ENCODE assay signal across 8 mouse cellular contexts in the genomic region with DNA sequence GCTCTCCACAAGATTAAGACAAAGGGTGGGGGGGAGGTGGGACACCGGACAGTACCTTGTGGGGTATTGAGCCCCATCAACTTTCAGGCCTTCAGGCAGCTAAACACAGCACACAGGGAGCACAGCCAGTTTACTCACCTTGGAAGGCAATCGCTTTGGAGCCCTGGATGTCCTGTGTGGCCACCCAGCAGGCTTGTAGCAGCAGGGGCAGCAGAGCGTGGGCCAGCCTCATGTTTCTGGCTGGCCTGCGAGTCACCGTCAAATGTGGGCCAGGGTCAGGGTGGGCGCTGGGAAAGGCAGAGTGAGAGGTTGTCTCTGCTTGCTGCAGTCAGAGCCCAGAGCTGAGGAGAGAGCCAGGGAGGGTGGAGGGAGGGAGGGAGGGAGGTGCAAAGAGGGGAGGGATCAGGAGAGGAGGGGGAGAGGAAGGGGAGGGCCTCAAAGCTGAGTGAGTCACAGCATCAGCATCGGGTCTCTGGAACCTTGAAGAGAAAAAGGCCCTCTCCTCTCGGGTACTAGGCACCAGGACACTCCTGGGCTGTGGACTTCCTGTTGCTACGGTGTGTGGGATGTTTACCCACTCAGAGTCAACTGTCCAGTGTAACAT. TPM values are rescaled to one million over a fixed set of nuclear protein-coding genes. Genes with fewer than 3 reads are reported as not detected.
DNase-seq lines count a peak whose midpoint lies in the region; ATAC-seq and TF ChIP-seq lines count a peak whose summit lies in the region.

A gene (minus strand): TSS at position 487 of the 604 bp plus-strand sequence.

- peak; percentile 7 for ATAC-seq in Patski
- no peak; the same call in 1 of the 2 replicates for ATAC-seq in forebrain, embryonic 16.5 days
- ATAC-seq in midbrain, embryonic 14.5 days (ENCODE audit: low FRiP score, low TSS enrichment), result no peak
- no peak for ATAC-seq in cerebellum, adult (ENCODE audit: insufficient number of reproducible peaks, low FRiP score, low TSS enrichment)

- H3K9ac ChIP-seq in forebrain, embryonic 16.5 days (replicated peaks; ENCODE audit: low read depth, low read length), result no peak within 1 kb of the TSS
- no peak within 1 kb of the TSS for H3K9ac ChIP-seq in midbrain, embryonic 14.5 days (replicated peaks; ENCODE audit: low read length)

- no peak within 1 kb of the TSS for H3K4me2 ChIP-seq in forebrain, embryonic 16.5 days (ENCODE audit: low read length)
- no peak within 1 kb of the TSS for H3K4me2 ChIP-seq in midbrain, embryonic 14.5 days (ENCODE audit: low read length)

- no peak within 1 kb of the TSS for H3K4me3 ChIP-seq in forebrain, embryonic 16.5 days (replicated peaks; ENCODE audit: low read length)
- peak within 1 kb of the TSS; percentile 24; the same call in 1 of the 2 replicates for H3K4me3 ChIP-seq in hindbrain, embryonic 10.5 days
- peak within 1 kb of the TSS; percentile 16; the same call in 1 of the 2 replicates for H3K4me3 ChIP-seq in limb, embryonic 10.5 days
- no peak within 1 kb of the TSS for H3K4me3 ChIP-seq in midbrain, embryonic 14.5 days (replicated peaks; ENCODE audit: low read depth, low read length)

- DNase-seq in 3T3-L1 (ENCODE audit: low read depth, low spot score) (peak; percentile 79), Patski (ENCODE audit: low read depth, low spot score) (no peak)
- DNase-seq in hindbrain, embryonic 10.5 days (ENCODE audit: low spot score), result peak; percentile 45
- DNase-seq in limb, embryonic 10.5 days (ENCODE audit: low spot score), result peak; percentile 55
- DNase-seq in midbrain, embryonic 14.5 days, result peak; percentile 19
- DNase-seq in right cerebral cortex, adult 18-20 months, result no peak

- H3K27ac ChIP-seq in forebrain, embryonic 16.5 days (ENCODE audit: low read length), result no peak within 1 kb of the TSS
- peak within 1 kb of the TSS; percentile 73 for H3K27ac ChIP-seq in hindbrain, embryonic 10.5 days
- peak within 1 kb of the TSS; percentile 82 for H3K27ac ChIP-seq in limb, embryonic 10.5 days
- H3K27ac ChIP-seq in midbrain, embryonic 14.5 days (replicated peaks; ENCODE audit: low read depth, low read length), result no peak within 1 kb of the TSS

- H3K27me3 ChIP-seq in Patski, result no peaks in the 10 kb centered on the region
- no peaks in the 10 kb centered on the region for H3K27me3 ChIP-seq in forebrain, embryonic 16.5 days (replicated peaks; ENCODE audit: control insufficient read depth, insufficient read depth, low read length)
- H3K27me3 ChIP-seq in hindbrain, embryonic 10.5 days (ENCODE audit: insufficient read depth, poor library complexity, severe bottlenecking), result no peaks in the 10 kb centered on the region; the same call in 1 of the 2 replicates
- no peaks in the 10 kb centered on the region for H3K27me3 ChIP-seq in limb, embryonic 10.5 days (ENCODE audit: low read depth, poor library complexity, severe bottlenecking)
- no peaks in the 10 kb centered on the region for H3K27me3 ChIP-seq in midbrain, embryonic 14.5 days (ENCODE audit: control insufficient read depth, insufficient read depth, low read length)

- no peak for TF ChIP-seq CTCF in Patski (IDR thresholded peaks at IDR 0.05)

- H3K36me3 ChIP-seq in forebrain, embryonic 16.5 days (ENCODE audit: control insufficient read depth, insufficient read depth), result no peaks in the 10 kb centered on the region
- H3K36me3 ChIP-seq in hindbrain, embryonic 10.5 days, result 0 out of 2 replicates have a peak, but pooled peaks cover 4% of the 10 kb centered on the region
- no peaks in the 10 kb centered on the region for H3K36me3 ChIP-seq in limb, embryonic 10.5 days
- no peaks in the 10 kb centered on the region for H3K36me3 ChIP-seq in midbrain, embryonic 14.5 days (ENCODE audit: control insufficient read depth, insufficient read depth, low read length)

- WGBS in forebrain, embryonic 16.5 days, result 34% methylated on average over 9 of the region's 9 CpGs
- WGBS in hindbrain, embryonic 10.5 days, result 31% methylated on average over 9 of the region's 9 CpGs
- WGBS in limb, embryonic 10.5 days, result 29% methylated on average over 9 of the region's 9 CpGs
- WGBS in midbrain, embryonic 14.5 days, result 28% methylated on average over 9 of the region's 9 CpGs

- in situ Hi-C loops in Patski (cut with MboI; ENCODE audit: low pct_unique_long_range_greater_than_20kb), result no loop called here

- H3K4me1 ChIP-seq in forebrain, embryonic 16.5 days (replicated peaks; ENCODE audit: control insufficient read depth, insufficient read depth, low read length), result 0 out of 2 replicates have a peak, but pooled peaks cover 2% of the 10 kb centered on the region
- H3K4me1 ChIP-seq in hindbrain, embryonic 10.5 days (replicated peaks), result peaks cover 25% of the 10 kb centered on the region
- H3K4me1 ChIP-seq in limb, embryonic 10.5 days, result peaks cover 23% of the 10 kb centered on the region
- no peaks in the 10 kb centered on the region for H3K4me1 ChIP-seq in midbrain, embryonic 14.5 days (ENCODE audit: control insufficient read depth, insufficient read depth, low read length)

- no peaks in the 10 kb centered on the region for H3K9me3 ChIP-seq in forebrain, embryonic 16.5 days (ENCODE audit: control insufficient read depth, low read length)
- H3K9me3 ChIP-seq in hindbrain, embryonic 10.5 days, result no peaks in the 10 kb centered on the region
- H3K9me3 ChIP-seq in limb, embryonic 10.5 days (replicated peaks), result no peaks in the 10 kb centered on the region
- no peaks in the 10 kb centered on the region for H3K9me3 ChIP-seq in midbrain, embryonic 14.5 days (ENCODE audit: control insufficient read depth, low read length)

- POLR2A ChIA-PET in Patski (lab: Charles Lee), result no interaction called here

- CTCF ChIA-PET in Patski (lab: Charles Lee), result no interaction called here

RNA-seq across cellular contexts. Expression of the gene that starts here (rescaled TPM):
- polyA plus RNA-seq in Patski (2021), result 34.8 TPM
- polyA plus RNA-seq in forebrain, embryonic 16.5 days (2015; fragmentation: Nextera tagmentation; extraction: Ambion mirVana), result 10.3 and 19.1 TPM in 2 replicates
- polyA plus RNA-seq in hindbrain, embryonic 10.5 days (2016; fragmentation: Nextera tagmentation; extraction: Ambion mirVana), result 11.4 and 12.6 TPM in 2 replicates
- 4.1 and 7.8 TPM in 2 replicates for polyA plus RNA-seq in limb, embryonic 10.5 days (2016; fragmentation: Nextera tagmentation; extraction: Ambion mirVana)
- 0.54 and 15.7 TPM in 2 replicates for polyA plus RNA-seq in midbrain, embryonic 14.5 days (2014; fragmentation: Nextera tagmentation; extraction: Ambion mirVana)

Comparison
In these comparisons a context has a peak if more than half of its experiments do, and no peak if none do; other contexts are left out.
1. DNase-seq: peak in 3T3-L1 (single experiment), hindbrain, embryonic 10.5 days (single experiment), limb, embryonic 10.5 days (single experiment) and midbrain, embryonic 14.5 days (single experiment); none in Patski (single experiment) and right cerebral cortex, adult 18-20 months (single experiment).
2. H3K27ac ChIP-seq: peak in hindbrain, embryonic 10.5 days (single experiment) and limb, embryonic 10.5 days (single experiment); none in forebrain, embryonic 16.5 days (single experiment) and midbrain, embryonic 14.5 days (single experiment).
3. H3K4me3 ChIP-seq: peak in hindbrain, embryonic 10.5 days (single experiment) and limb, embryonic 10.5 days (single experiment); none in forebrain, embryonic 16.5 days (single experiment) and midbrain, embryonic 14.5 days (single experiment).